Mouse (Mus musculus) layer of hippocampus, postnatal 10 days (tissue): ENCODE measurements around the gene Coro1a. TPM values are rescaled to one million over a fixed set of nuclear protein-coding genes. Genes with fewer than 3 reads are reported as not detected.
"Not testable (repeated sequence)": the region's sequence is repeated elsewhere in the genome, so short reads cannot be mapped to it uniquely, and the experiment has no call there.

Experiments
- DNase-seq, 2 experiments: peaks; one replicate each; pipeline ENCODE4 v3.0.0; 2021; ENCODE audit warnings: low spot score in 2 of 2
- long read RNA-seq: library from polyadenylated mRNA; stranded (forward); transcript quantifications from one replicate; pipeline ENCODE4 v2.0.0, GENCODE M21; 2023
- total RNA-seq, 2 experiments: library from RNA; stranded (reverse); gene quantifications; 2 replicates each; pipeline ENCODE4 v1.2.3; 2021

Coro1a gene
- 100 to 1,000 TPM; 145 to 151 TPM for total RNA-seq
- long read RNA-seq, transcript Coro1a-201 (11 exons, 1,660 nt): major isoform, 81 of 118 reads
- long read RNA-seq, partial matches to known transcripts: 19 of 118 reads
- long read RNA-seq, other reads (novel, unspliced or antisense): 18 of 118 reads

GRCm38 (mm10) chr7:126707442-126708174 is at the start of gene Coro1a:
Gene Coro1a (minus strand): TSS chr7:126707787.
- no peak for DNase-seq

- DNase-seq: peak; percentile 69 to 76
Measured at GRCm38 (mm10) chr7:126754866-126755265, 47.3 kb upstream of the Coro1a start.

- DNase-seq: no peak
Measured at GRCm38 (mm10) chr7:126749582-126750343, 42.2 kb upstream of the Coro1a start.

- DNase-seq: no peak
Measured at GRCm38 (mm10) chr7:126748824-126749223, 41.2 kb upstream of the Coro1a start.

- DNase-seq: no peak
Measured at GRCm38 (mm10) chr7:126746798-126747197, 39.2 kb upstream of the Coro1a start.

- DNase-seq: no peak
Measured at GRCm38 (mm10) chr7:126746066-126746465, 38.5 kb upstream of the Coro1a start.

- no peak for DNase-seq
Measured at GRCm38 (mm10) chr7:126741964-126742482, 34.4 kb upstream of the Coro1a start.

GRCm38 (mm10) chr7:126741452-126741851 is 33.9 kb upstream of the Coro1a start:
- no peak for DNase-seq

- DNase-seq: no peak
Measured at GRCm38 (mm10) chr7:126740977-126741376, 33.4 kb upstream of the Coro1a start.

- no peak for DNase-seq
Measured at GRCm38 (mm10) chr7:126740132-126740735, 32.6 kb upstream of the Coro1a start.

- DNase-seq: no peak
Measured at GRCm38 (mm10) chr7:126739551-126739950, 32.0 kb upstream of the Coro1a start.

GRCm38 (mm10) chr7:126736122-126736521 is 28.5 kb upstream of the Coro1a start:
- DNase-seq: no peak

GRCm38 (mm10) chr7:126730256-126730789 is 22.7 kb upstream of the Coro1a start:
- not testable (repeated sequence) for DNase-seq

- no peak for DNase-seq
Measured at GRCm38 (mm10) chr7:126725667-126726066, 18.1 kb upstream of the Coro1a start.

GRCm38 (mm10) chr7:126725077-126725476 is 17.5 kb upstream of the Coro1a start:
- DNase-seq: no peak

GRCm38 (mm10) chr7:126721635-126722034 is 14.0 kb upstream of the Coro1a start:
- no peak for DNase-seq

- no peak for DNase-seq
Measured at GRCm38 (mm10) chr7:126718787-126719337, 11.3 kb upstream of the Coro1a start.

GRCm38 (mm10) chr7:126717566-126717965 is 10.0 kb upstream of the Coro1a start:
- no peak for DNase-seq

GRCm38 (mm10) chr7:126715679-126716078 is 8.1 kb upstream of the Coro1a start:
- no peak for DNase-seq

GRCm38 (mm10) chr7:126711910-126712309 is 4.3 kb upstream of the Coro1a start:
- DNase-seq: no peak

- no peak for DNase-seq
Measured at GRCm38 (mm10) chr7:126710266-126710665, 2.7 kb upstream of the Coro1a start.
